Mouse (Mus musculus) heart, adult 2 months (tissue): ENCODE measurements around the gene Pigh.

Experiments used
- CTCF ChIP-seq: fragments of 200-600 bp; IDR thresholded peaks from 2 replicates; pipeline ENCODE4 v1.8.1; 2022; ENCODE audit warnings: antibody characterized with exemption, mild to moderate bottlenecking, moderate library complexity
- POLR2A ChIP-seq: fragments of 200-500 bp; IDR thresholded peaks from 2 replicates; pipeline ENCODE4 v1.6.1; 2011; ENCODE audit warnings: mild to moderate bottlenecking, low read depth, low read length, control low read depth; ENCODE audit not compliant: insufficient read depth

DNA sequence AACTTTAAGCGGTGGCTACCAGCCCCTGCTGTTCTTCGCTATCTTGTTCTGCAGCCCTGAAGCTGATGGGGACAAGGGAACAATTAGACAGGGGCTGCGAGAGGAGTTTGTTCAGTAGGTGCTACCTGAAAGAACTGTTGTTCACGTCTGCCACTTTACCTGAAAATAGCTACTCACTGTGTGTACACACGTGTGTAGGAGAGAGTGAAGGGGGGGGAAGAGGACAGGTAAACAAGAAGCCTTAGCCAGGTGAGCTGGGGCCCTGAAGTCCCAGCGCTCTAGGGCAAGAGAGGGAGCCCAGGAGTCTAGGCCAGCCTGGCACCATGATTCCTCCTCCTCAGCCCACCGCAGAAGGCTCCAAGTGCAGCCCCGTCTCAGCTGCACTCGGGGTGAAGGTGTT, 29.3 kb downstream of the Pigh start:
- TF ChIP-seq CTCF, result no peak
- TF ChIP-seq POLR2A, result no peak
